ENCODE assay signal across 8 mouse cellular contexts in genomic region chr19:44510534-44511175, GRCm38 (mm10). TPM values are rescaled to one million over a fixed set of nuclear protein-coding genes. Genes with fewer than 3 reads are reported as not detected.
DNase-seq lines count a peak whose midpoint lies in the region; ATAC-seq lines count a peak whose summit lies in the region.
"Had no signal": no experiment of that assay in that cellular context is flagged by ENCODE, and none has a peak within 500 bp of the region (broad histone marks: within the 10 kb centered on the region; RNA-seq: fewer than 3 reads in every experiment).

No protein-coding gene starts in this region.

- peaks cover 17% of the 10 kb centered on the region for H3K4me1 ChIP-seq in megakaryocyte, embryonic 14.5 days
- peaks cover 38% of the 10 kb centered on the region for H3K4me1 ChIP-seq in midbrain, embryonic 11.5 days (ENCODE audit: control insufficient read depth, insufficient read depth, low read length)

- no peak overlapping the region for H3K27ac ChIP-seq in midbrain, embryonic 11.5 days (ENCODE audit: low read depth, low read length)
- H3K27ac ChIP-seq: macrophage had no signal

- peak; percentile 90 for DNase-seq in midbrain, embryonic 11.5 days (ENCODE audit: low spot score, missing footprints)
- DNase-seq in layer of hippocampus, postnatal 14 days (ENCODE audit: low spot score in 2 of 2): no peak
- DNase-seq in ovary, adult 18-20 months (ENCODE audit: low spot score): no peak
- DNase-seq in ovary, postnatal 10 days (ENCODE audit: low spot score): no peak

- no peak for ATAC-seq in megakaryocyte, adult 5-6 weeks (ENCODE audit: poor library complexity, severe bottlenecking)
- ATAC-seq in granulocyte monocyte progenitor cell, adult 5-6 weeks (replicated peaks; ENCODE audit: poor library complexity, severe bottlenecking): 0 out of 2 replicates have a peak, but pooled peaks have one; percentile 9
- no peak for ATAC-seq in midbrain, embryonic 11.5 days (ENCODE audit: low FRiP score)

- H3K9ac ChIP-seq in midbrain, embryonic 11.5 days (ENCODE audit: low read length): no peak overlapping the region

- peak overlapping the region; percentile 28 for H3K4me3 ChIP-seq in megakaryocyte, embryonic 14.5 days (replicated peaks)
- H3K4me3 ChIP-seq in midbrain, embryonic 11.5 days (ENCODE audit: low read depth, low read length): peak overlapping the region; percentile 37; the same call in 1 of the 2 replicates

- 10% methylated on average over 12 of the region's 12 CpGs for WGBS in midbrain, embryonic 11.5 days

- peaks cover 90% of the 10 kb centered on the region for H3K27me3 ChIP-seq in megakaryocyte, embryonic 14.5 days (replicated peaks)
- H3K27me3 ChIP-seq in midbrain, embryonic 11.5 days (ENCODE audit: control insufficient read depth, insufficient read depth, low read length): peaks cover 92% of the 10 kb centered on the region

- H3K4me2 ChIP-seq in midbrain, embryonic 11.5 days: peak overlapping the region; percentile 48; the same call in 1 of the 2 replicates

- no peaks in the 10 kb centered on the region for H3K36me3 ChIP-seq in megakaryocyte, embryonic 14.5 days (replicated peaks; ENCODE audit: low read length)
- no peaks in the 10 kb centered on the region for H3K36me3 ChIP-seq in midbrain, embryonic 11.5 days (ENCODE audit: control insufficient read depth, insufficient read depth, low read length)

- no peaks in the 10 kb centered on the region for H3K9me3 ChIP-seq in megakaryocyte, embryonic 14.5 days
- no peaks in the 10 kb centered on the region for H3K9me3 ChIP-seq in midbrain, embryonic 11.5 days (ENCODE audit: control insufficient read depth, low read length)

RNA-seq across cellular contexts. Expression of gene Wnt8b, which starts 17.4 kb away (rescaled TPM):
- not detected in 2 replicates for polyA plus RNA-seq in megakaryocyte, embryonic 14.5 days (2012; ENCODE audit: insufficient read depth, low replicate concordance)
- not detected in 2 replicates for total RNA-seq in megakaryocyte, adult 5-6 weeks (2015)
- 0.07 TPM in 1 of 2 replicates, not detected in the other for total RNA-seq in megakaryocyte, adult 5-6 weeks (2017)
- total RNA-seq in granulocyte monocyte progenitor cell, adult 5-6 weeks (2014; fragmentation: Nextera tagmentation): not detected in 2 replicates
- not detected in 2 replicates for total RNA-seq in granulocyte monocyte progenitor cell, adult 5-6 weeks (2017)
- 7.9 and 13.9 TPM in 2 replicates for polyA plus RNA-seq in midbrain, embryonic 11.5 days (2014; fragmentation: Nextera tagmentation; extraction: Ambion mirVana)
- under 1 TPM; 0.21 to 0.37 TPM for total RNA-seq in layer of hippocampus, postnatal 14 days (2021)
- polyA plus RNA-seq: macrophage had no signal

RNA-seq across cellular contexts. Expression of gene Sec31b, which starts 35.0 kb away (rescaled TPM):
- polyA plus RNA-seq in megakaryocyte, embryonic 14.5 days (2012; ENCODE audit: insufficient read depth, low replicate concordance): 1.5 TPM in 1 of 2 replicates, not detected in the other
- 0.11 and 0.51 TPM in 2 replicates for total RNA-seq in megakaryocyte, adult 5-6 weeks (2015)
- 0.37 and 0.92 TPM in 2 replicates for total RNA-seq in megakaryocyte, adult 5-6 weeks (2017)
- 0.67 and 4.0 TPM in 2 replicates for total RNA-seq in granulocyte monocyte progenitor cell, adult 5-6 weeks (2014; fragmentation: Nextera tagmentation)
- 0.62 and 0.95 TPM in 2 replicates for total RNA-seq in granulocyte monocyte progenitor cell, adult 5-6 weeks (2017)
- 0.18 and 0.25 TPM in 2 replicates for polyA plus RNA-seq in midbrain, embryonic 11.5 days (2014; fragmentation: Nextera tagmentation; extraction: Ambion mirVana)
- total RNA-seq in layer of hippocampus, postnatal 14 days (2021): under 1 TPM; 0.14 to 0.24 TPM

RNA-seq across cellular contexts. Expression of gene Gm20538, which starts 42.0 kb away (rescaled TPM):
- polyA plus RNA-seq in megakaryocyte, embryonic 14.5 days (2012; ENCODE audit: insufficient read depth, low replicate concordance): not detected in 2 replicates
- not detected in 2 replicates for total RNA-seq in megakaryocyte, adult 5-6 weeks (2015)
- not detected in 2 replicates for total RNA-seq in megakaryocyte, adult 5-6 weeks (2017)
- total RNA-seq in granulocyte monocyte progenitor cell, adult 5-6 weeks (2014; fragmentation: Nextera tagmentation): not detected in 2 replicates
- not detected in 2 replicates for total RNA-seq in granulocyte monocyte progenitor cell, adult 5-6 weeks (2017)
- polyA plus RNA-seq in midbrain, embryonic 11.5 days (2014; fragmentation: Nextera tagmentation; extraction: Ambion mirVana): not detected in 2 replicates
- not detected for total RNA-seq in layer of hippocampus, postnatal 14 days (2021)
- polyA plus RNA-seq: macrophage had no signal

RNA-seq across cellular contexts. Expression of gene Ndufb8, which starts 44.6 kb away (rescaled TPM):
- polyA plus RNA-seq in megakaryocyte, embryonic 14.5 days (2012; ENCODE audit: insufficient read depth, low replicate concordance): 84.9 and 219 TPM in 2 replicates
- total RNA-seq in megakaryocyte, adult 5-6 weeks (2015): 305 and 327 TPM in 2 replicates
- total RNA-seq in megakaryocyte, adult 5-6 weeks (2017): 205 and 223 TPM in 2 replicates
- 424 and 454 TPM in 2 replicates for total RNA-seq in granulocyte monocyte progenitor cell, adult 5-6 weeks (2014; fragmentation: Nextera tagmentation)
- total RNA-seq in granulocyte monocyte progenitor cell, adult 5-6 weeks (2017): 298 and 303 TPM in 2 replicates
- 443 and 490 TPM in 2 replicates for polyA plus RNA-seq in midbrain, embryonic 11.5 days (2014; fragmentation: Nextera tagmentation; extraction: Ambion mirVana)
- 100 to 1,000 TPM; 428 to 432 TPM for total RNA-seq in layer of hippocampus, postnatal 14 days (2021)

RNA-seq across cellular contexts. Expression of gene Hif1an, which starts 52.0 kb away (rescaled TPM):
- polyA plus RNA-seq in megakaryocyte, embryonic 14.5 days (2012; ENCODE audit: insufficient read depth, low replicate concordance): 2.9 and 8.0 TPM in 2 replicates
- 3.8 and 4.9 TPM in 2 replicates for total RNA-seq in megakaryocyte, adult 5-6 weeks (2015)
- 6.5 and 6.6 TPM in 2 replicates for total RNA-seq in megakaryocyte, adult 5-6 weeks (2017)
- 8.5 and 9.5 TPM in 2 replicates for total RNA-seq in granulocyte monocyte progenitor cell, adult 5-6 weeks (2014; fragmentation: Nextera tagmentation)
- total RNA-seq in granulocyte monocyte progenitor cell, adult 5-6 weeks (2017): 4.8 and 9.9 TPM in 2 replicates
- polyA plus RNA-seq in midbrain, embryonic 11.5 days (2014; fragmentation: Nextera tagmentation; extraction: Ambion mirVana): 24.2 and 24.7 TPM in 2 replicates
- total RNA-seq in layer of hippocampus, postnatal 14 days (2021): 10 to 100 TPM; 30.5 to 31.2 TPM
